Mouse (Mus musculus) midbrain, embryonic 15.5 days (tissue): Measurements from ENCODE around the gene Def6. TPM values are rescaled to one million over a fixed set of nuclear protein-coding genes. Genes with fewer than 3 reads are reported as not detected.

ENCODE experiments used
- ATAC-seq: fragments of 200-750 bp; cut with Nextera tagmentation; replicated peaks from 2 replicates; pipeline ENCODE4 v1.8.0; 2017; ENCODE audit warnings: moderate TSS enrichment
- H3K27ac ChIP-seq: fragments of 300-500 bp; sonication (generic); 2 replicates; pipeline ENCODE4 v1.5.1; 2015; ENCODE audit warnings: mild to moderate bottlenecking, inconsistent platforms
- H3K27me3 ChIP-seq: fragments of 300-500 bp; sonication (generic); replicated peaks from 2 replicates; pipeline ENCODE4 v1.6.1; 2015; ENCODE audit warnings: inconsistent platforms
- H3K36me3 ChIP-seq: fragments of 300-500 bp; sonication (generic); replicated peaks from 2 replicates; pipeline ENCODE4 v1.6.1; 2015; ENCODE audit warnings: inconsistent platforms
- H3K4me1 ChIP-seq: fragments of 300-500 bp; sonication (generic); 2 replicates; pipeline ENCODE4 v1.6.1; 2015; ENCODE audit warnings: inconsistent platforms
- H3K4me2 ChIP-seq: fragments of 300-500 bp; sonication (generic); 2 replicates; pipeline ENCODE4 v1.6.1; 2015; ENCODE audit warnings: inconsistent platforms, mild to moderate bottlenecking, moderate library complexity
- H3K4me3 ChIP-seq: fragments of 300-500 bp; sonication (generic); 2 replicates; pipeline ENCODE4 v1.5.1; 2015; ENCODE audit warnings: mild to moderate bottlenecking, inconsistent platforms
- H3K9ac ChIP-seq: fragments of 300-500 bp; sonication (generic); 2 replicates; pipeline ENCODE4 v1.6.1; 2015; ENCODE audit warnings: mild to moderate bottlenecking, inconsistent platforms
- H3K9me3 ChIP-seq: fragments of 300-500 bp; sonication (generic); 2 replicates; pipeline ENCODE4 v1.6.1; 2016; ENCODE audit warnings: inconsistent platforms
- WGBS: fragments of 180-500 bp; shearing (Covaris S2); methylation state at CpG from one replicate; pipeline ENCODE4 v1.1.7; 2015; ENCODE audit warnings: mixed read lengths; 5-methylcytosine and 5-hydroxymethylcytosine counted together
- polyA plus RNA-seq: library from polyadenylated mRNA; unstranded; fragments of >200 nt; fragmentation: Nextera tagmentation; extraction: Ambion mirVana; gene quantifications from 2 replicates; pipeline ENCODE4 v1.2.1, GENCODE M21; 2015

Gene Def6
- polyA plus RNA-seq, 1 experiment from 2014 or later = 5.3 TPM

- no peak for ATAC-seq
- Histone ChIP-seq H3K4me3 (no peak overlapping the region), H3K27ac (no peak overlapping the region), H3K4me2 (no peak overlapping the region), H3K4me1 (no peaks in the 10 kb centered on the region), H3K9ac (no peak overlapping the region), H3K36me3 (no peaks in the 10 kb centered on the region), H3K27me3 (no peaks in the 10 kb centered on the region), H3K9me3 (no peaks in the 10 kb centered on the region)
- WGBS = 74% methylated on average over 13 of the region's 13 CpGs
These were observed 55.8 kb downstream of the Def6 start for GRCm38 (mm10) chr17:28263181-28263894.

GRCm38 (mm10) chr17:28267251-28267650, 59.7 kb downstream of the Def6 start:
- Histone ChIP-seq H3K27me3 (no peaks in the 10 kb centered on the region), H3K9me3 (no peaks in the 10 kb centered on the region), H3K4me2 (no peak overlapping the region), H3K36me3 (no peaks in the 10 kb centered on the region), H3K27ac (no peak overlapping the region), H3K4me3 (no peak overlapping the region), H3K9ac (no peak overlapping the region), H3K4me1 (no peaks in the 10 kb centered on the region)
- WGBS = 94% methylated on average over 5 of the region's 5 CpGs
- ATAC-seq = no peak

GRCm38 (mm10) chr17:28270165-28270564, 62.6 kb downstream of the Def6 start:
- H3K27ac ChIP-seq = no peak overlapping the region
- H3K9me3 ChIP-seq = no peaks in the 10 kb centered on the region
- H3K4me2 ChIP-seq = no peak overlapping the region
- H3K4me3 ChIP-seq = no peak overlapping the region
- 91% methylated on average over 13 of the region's 13 CpGs for WGBS
- ATAC-seq = no peak
- no peak overlapping the region for H3K9ac ChIP-seq
- no peaks in the 10 kb centered on the region for H3K4me1 ChIP-seq
- no peaks in the 10 kb centered on the region for H3K36me3 ChIP-seq
- H3K27me3 ChIP-seq = no peaks in the 10 kb centered on the region

GRCm38 (mm10) chr17:28271537-28272266, 64.1 kb downstream of the Def6 start:
- Histone ChIP-seq H3K4me3 (no peak overlapping the region), H3K27ac (no peak overlapping the region), H3K4me2 (no peak overlapping the region), H3K27me3 (no peaks in the 10 kb centered on the region), H3K9ac (no peak overlapping the region), H3K4me1 (no peaks in the 10 kb centered on the region), H3K36me3 (no peaks in the 10 kb centered on the region), H3K9me3 (no peaks in the 10 kb centered on the region)
- WGBS = 87% methylated on average over 12 of the region's 12 CpGs
- no peak for ATAC-seq

- WGBS = 93% methylated on average over 9 of the region's 9 CpGs
- no peaks in the 10 kb centered on the region for H3K4me1 ChIP-seq
- no peaks in the 10 kb centered on the region for H3K27me3 ChIP-seq
- no peaks in the 10 kb centered on the region for H3K9me3 ChIP-seq
- no peak overlapping the region for H3K27ac ChIP-seq
- H3K4me2 ChIP-seq = no peak overlapping the region
- ATAC-seq = no peak
- H3K4me3 ChIP-seq = no peak overlapping the region
- H3K9ac ChIP-seq = no peak overlapping the region
- H3K36me3 ChIP-seq = no peaks in the 10 kb centered on the region
These were observed 64.7 kb downstream of the Def6 start for GRCm38 (mm10) chr17:28272281-28272680.

GRCm38 (mm10) chr17:28272837-28273236, 65.3 kb downstream of the Def6 start:
- no peak overlapping the region for H3K4me2 ChIP-seq
- H3K9me3 ChIP-seq = no peaks in the 10 kb centered on the region
- no peak overlapping the region for H3K4me3 ChIP-seq
- no peaks in the 10 kb centered on the region for H3K4me1 ChIP-seq
- no peak overlapping the region for H3K27ac ChIP-seq
- no peak overlapping the region for H3K9ac ChIP-seq
- no peaks in the 10 kb centered on the region for H3K27me3 ChIP-seq
- no peak for ATAC-seq
- WGBS = 77% methylated on average over 6 of the region's 6 CpGs
- no peaks in the 10 kb centered on the region for H3K36me3 ChIP-seq

- Histone ChIP-seq H3K4me3 (no peak overlapping the region), H3K27me3 (no peaks in the 10 kb centered on the region), H3K36me3 (no peaks in the 10 kb centered on the region), H3K4me2 (no peak overlapping the region), H3K4me1 (no peaks in the 10 kb centered on the region), H3K27ac (no peak overlapping the region), H3K9ac (no peak overlapping the region), H3K9me3 (no peaks in the 10 kb centered on the region)
- no peak for ATAC-seq
- 88% methylated on average over 3 of the region's 3 CpGs for WGBS
These were observed 67.2 kb downstream of the Def6 start for GRCm38 (mm10) chr17:28274739-28275138.

- no peak overlapping the region for H3K27ac ChIP-seq
- 88% methylated on average over 14 of the region's 14 CpGs for WGBS
- H3K4me3 ChIP-seq = no peak overlapping the region
- no peaks in the 10 kb centered on the region for H3K9me3 ChIP-seq
- H3K4me2 ChIP-seq = no peak overlapping the region
- no peaks in the 10 kb centered on the region for H3K36me3 ChIP-seq
- H3K4me1 ChIP-seq = peaks cover 3% of the 10 kb centered on the region; the same call in 1 of the 2 replicates
- H3K9ac ChIP-seq = no peak overlapping the region
- no peak for ATAC-seq
- H3K27me3 ChIP-seq = no peaks in the 10 kb centered on the region
These were observed 69.6 kb downstream of the Def6 start for GRCm38 (mm10) chr17:28277226-28277625.

- 68% methylated on average over 10 of the region's 10 CpGs for WGBS
- Histone ChIP-seq H3K36me3 (no peaks in the 10 kb centered on the region), H3K9ac (no peak overlapping the region), H3K27ac (no peak overlapping the region), H3K4me1 (peaks cover 3% of the 10 kb centered on the region; the same call in 1 of the 2 replicates), H3K9me3 (no peaks in the 10 kb centered on the region), H3K27me3 (no peaks in the 10 kb centered on the region), H3K4me3 (no peak overlapping the region), H3K4me2 (no peak overlapping the region)
- ATAC-seq = no peak
These were observed 70.1 kb downstream of the Def6 start for GRCm38 (mm10) chr17:28277721-28278120.

GRCm38 (mm10) chr17:28278156-28278555, 70.6 kb downstream of the Def6 start:
- Histone ChIP-seq H3K4me3 (no peak overlapping the region), H3K9ac (no peak overlapping the region), H3K27ac (no peak overlapping the region), H3K27me3 (no peaks in the 10 kb centered on the region), H3K4me1 (peaks cover 3% of the 10 kb centered on the region; the same call in 1 of the 2 replicates), H3K9me3 (no peaks in the 10 kb centered on the region), H3K36me3 (no peaks in the 10 kb centered on the region), H3K4me2 (no peak overlapping the region)
- 73% methylated on average over 3 of the region's 3 CpGs for WGBS
- ATAC-seq = no peak
